Mouse (Mus musculus) embryonic facial prominence, embryonic 11.5 days (tissue): ENCODE measurements around the gene Phactr4. TPM values are rescaled to one million over a fixed set of nuclear protein-coding genes. Genes with fewer than 3 reads are reported as not detected.

ENCODE experiments used
- ATAC-seq: fragments of 200-750 bp; cut with Nextera tagmentation; replicated peaks from 2 replicates; pipeline ENCODE4 v1.8.0; 2017; ENCODE audit warnings: low read depth; ENCODE audit not compliant: insufficient number of reproducible peaks, low FRiP score, low TSS enrichment
- DNase-seq: peaks from one replicate; pipeline ENCODE4 v3.0.0-alpha.2; 2015; ENCODE audit warnings: low spot score
- H3K27ac ChIP-seq: fragments of 300-500 bp; sonication (generic); replicated peaks from 2 replicates; pipeline ENCODE4 v1.5.1; 2014; ENCODE audit warnings: mild to moderate bottlenecking, low read depth, low read length, control low read depth
- H3K27me3 ChIP-seq: fragments of 300-500 bp; sonication (generic); 2 replicates; pipeline ENCODE4 v1.6.1; 2014; ENCODE audit warnings: mild to moderate bottlenecking, low read length, moderate library complexity, mixed read lengths; ENCODE audit not compliant: control insufficient read depth, insufficient read depth
- H3K36me3 ChIP-seq: fragments of 300-500 bp; sonication (generic); replicated peaks from 2 replicates; pipeline ENCODE4 v1.6.1; 2014; ENCODE audit warnings: low read depth, mild to moderate bottlenecking, low read length, moderate library complexity, mixed read lengths; ENCODE audit not compliant: control insufficient read depth, insufficient read depth
- H3K4me1 ChIP-seq: fragments of 300-500 bp; sonication (generic); 2 replicates; pipeline ENCODE4 v1.6.1; 2014; ENCODE audit warnings: low read length, mixed read lengths; ENCODE audit not compliant: control insufficient read depth, insufficient read depth
- H3K4me2 ChIP-seq: fragments of 300-500 bp; sonication (generic); 2 replicates; pipeline ENCODE4 v1.6.1; 2014; ENCODE audit warnings: low read depth, mild to moderate bottlenecking, control low read depth, low read length, moderate library complexity
- H3K4me3 ChIP-seq: fragments of 300-500 bp; sonication (generic); 2 replicates; pipeline ENCODE4 v1.5.1; 2014; ENCODE audit warnings: low read depth, low read length, control low read depth
- H3K9ac ChIP-seq: fragments of 300-500 bp; sonication (generic); replicated peaks from 2 replicates; pipeline ENCODE4 v1.6.1; 2014; ENCODE audit warnings: mild to moderate bottlenecking, control low read depth, low read length
- H3K9me3 ChIP-seq: fragments of 300-500 bp; sonication (generic); replicated peaks from 2 replicates; pipeline ENCODE4 v1.6.1; 2016; ENCODE audit warnings: mild to moderate bottlenecking, low read length, inconsistent platforms, mixed read lengths; ENCODE audit not compliant: control insufficient read depth
- whole genome bisulfite sequencing: fragments of 180-500 bp; shearing (Covaris S2); extraction: QIAGEN DNeasy Blood & Tissue Kit; methylation state at CpG from one replicate; pipeline ENCODE4 v1.1.7; 2014; 5-methylcytosine and 5-hydroxymethylcytosine counted together
- polyA plus RNA-seq: library from polyadenylated mRNA; unstranded; fragments of >200 nt; fragmentation: Nextera tagmentation; extraction: Ambion mirVana; gene quantifications from 2 replicates; pipeline ENCODE4 v1.2.1, GENCODE M21; 2014

The Phactr4 gene
- polyA plus RNA-seq, 1 experiment from 2014 or later = 23.1 TPM

- no peak overlapping the region for H3K4me3 ChIP-seq
- H3K4me1 ChIP-seq = no peaks in the 10 kb centered on the region
- no peak overlapping the region for H3K4me2 ChIP-seq
- no peaks in the 10 kb centered on the region for H3K9me3 ChIP-seq
- no peaks in the 10 kb centered on the region for H3K27me3 ChIP-seq
- no peak overlapping the region for H3K27ac ChIP-seq
- DNase-seq (no peak), ATAC-seq (no peak)
- WGBS = 90% methylated on average over 4 of the region's 4 CpGs
- no peaks in the 10 kb centered on the region; the same call in 1 of the 2 replicates for H3K36me3 ChIP-seq
- H3K9ac ChIP-seq = no peak overlapping the region
Observed at GRCm38 (mm10) chr4:132409587-132410229, 12.6 kb downstream of the Phactr4 start.

DNA sequence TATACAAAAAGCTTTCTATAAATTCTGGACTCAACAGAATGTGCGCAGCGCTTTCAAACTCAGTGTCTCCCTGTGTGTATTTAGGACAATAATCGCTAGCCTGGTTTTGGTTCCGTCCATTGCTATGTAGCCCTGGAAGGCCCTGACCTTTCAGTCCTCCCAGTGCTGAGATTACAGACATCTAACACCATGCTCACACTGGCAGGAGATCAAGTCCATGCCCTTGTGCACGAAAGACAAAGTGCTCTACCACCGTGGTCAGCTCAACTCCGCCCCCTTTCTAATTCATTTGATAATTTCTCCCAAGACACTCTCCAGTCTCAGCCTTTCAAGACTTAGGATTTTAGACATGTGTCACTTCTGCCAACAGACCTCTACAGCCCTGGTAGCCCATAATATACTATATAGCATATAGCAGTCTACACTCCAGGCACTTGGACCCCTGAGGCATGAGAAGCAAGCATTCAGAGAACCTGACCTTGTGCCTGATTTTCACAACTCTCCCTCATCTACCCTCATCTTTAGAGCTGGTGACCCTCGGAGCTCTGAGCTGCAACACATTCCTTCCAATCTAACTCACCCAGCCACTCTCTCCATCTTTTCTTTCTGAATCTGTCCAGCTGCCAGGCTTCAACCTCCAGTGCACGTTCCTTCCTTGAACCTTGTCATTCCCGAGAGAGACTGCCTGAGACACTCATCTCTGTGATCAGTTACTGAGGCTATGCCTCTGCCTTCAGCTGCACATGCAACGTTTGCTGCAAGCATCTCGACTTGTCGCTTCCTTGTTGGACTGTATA, 15.7 kb downstream of the Phactr4 start:
- ATAC-seq (no peak), DNase-seq (no peak)
- 83% methylated on average over 13 of the region's 13 CpGs for WGBS
- Histone ChIP-seq H3K4me1 (no peaks in the 10 kb centered on the region), H3K27me3 (no peaks in the 10 kb centered on the region), H3K9me3 (no peaks in the 10 kb centered on the region), H3K4me2 (no peak overlapping the region), H3K27ac (no peak overlapping the region), H3K4me3 (no peak overlapping the region), H3K36me3 (no peaks in the 10 kb centered on the region; the same call in 1 of the 2 replicates), H3K9ac (no peak overlapping the region)

GRCm38 (mm10) chr4:132404588-132404987, 17.7 kb downstream of the Phactr4 start:
- DNase-seq (no peak), ATAC-seq (no peak)
- no peaks in the 10 kb centered on the region for H3K9me3 ChIP-seq
- no peak overlapping the region for H3K9ac ChIP-seq
- no peak overlapping the region for H3K27ac ChIP-seq
- H3K4me2 ChIP-seq = no peak overlapping the region
- WGBS = 82% methylated on average over 5 of the region's 5 CpGs
- H3K36me3 ChIP-seq = no peaks in the 10 kb centered on the region; the same call in 1 of the 2 replicates
- H3K27me3 ChIP-seq = no peaks in the 10 kb centered on the region
- H3K4me1 ChIP-seq = no peaks in the 10 kb centered on the region
- H3K4me3 ChIP-seq = no peak overlapping the region

- Histone ChIP-seq H3K36me3 (no peaks in the 10 kb centered on the region; the same call in 1 of the 2 replicates), H3K27ac (no peak overlapping the region), H3K4me1 (no peaks in the 10 kb centered on the region), H3K27me3 (no peaks in the 10 kb centered on the region), H3K4me3 (no peak overlapping the region), H3K4me2 (no peak overlapping the region), H3K9ac (no peak overlapping the region), H3K9me3 (no peaks in the 10 kb centered on the region)
- DNase-seq (no peak), ATAC-seq (no peak)
- WGBS = 91% methylated on average over 5 of the region's 5 CpGs
Observed at GRCm38 (mm10) chr4:132403063-132403660, 19.1 kb downstream of the Phactr4 start.

- Histone ChIP-seq H3K4me3 (no peak overlapping the region), H3K4me1 (no peaks in the 10 kb centered on the region), H3K27me3 (no peaks in the 10 kb centered on the region), H3K9me3 (no peaks in the 10 kb centered on the region), H3K27ac (no peak overlapping the region), H3K4me2 (no peak overlapping the region), H3K9ac (no peak overlapping the region), H3K36me3 (no peaks in the 10 kb centered on the region; the same call in 1 of the 2 replicates)
- no peak for DNase-seq
- ATAC-seq = no peak
- 94% methylated on average over 9 of the region's 9 CpGs for whole genome bisulfite sequencing
Observed at GRCm38 (mm10) chr4:132401016-132401415, 21.3 kb downstream of the Phactr4 start.

DNA sequence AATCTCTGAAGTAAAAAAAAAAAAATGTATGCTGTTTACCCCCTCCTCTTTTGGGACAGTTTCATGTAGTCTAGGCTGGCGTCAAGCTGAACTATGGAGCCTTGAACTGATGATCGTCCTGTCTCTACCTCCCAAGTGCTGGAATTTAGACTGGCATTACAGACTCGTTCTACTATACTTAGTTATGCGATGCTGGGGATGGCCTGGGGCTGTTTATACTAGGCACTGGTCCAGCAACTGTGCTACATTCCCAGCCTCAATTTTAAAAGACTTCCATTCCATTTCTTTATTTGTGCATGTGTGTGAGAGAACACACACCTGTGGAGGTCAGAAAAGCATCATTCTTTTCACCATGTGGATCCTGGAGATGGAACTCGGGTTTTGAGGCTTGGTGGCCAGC, 23.4 kb downstream of the Phactr4 start:
- Histone ChIP-seq H3K9me3 (no peaks in the 10 kb centered on the region), H3K4me3 (no peak overlapping the region), H3K27me3 (no peaks in the 10 kb centered on the region), H3K36me3 (no peaks in the 10 kb centered on the region), H3K4me1 (no peaks in the 10 kb centered on the region), H3K27ac (no peak overlapping the region), H3K4me2 (no peak overlapping the region), H3K9ac (no peak overlapping the region)
- WGBS = 69% methylated on average over 5 of the region's 5 CpGs
- no peak for DNase-seq
- no peak for ATAC-seq

- no peaks in the 10 kb centered on the region for H3K36me3 ChIP-seq
- WGBS = 34% methylated on average over 11 of the region's 11 CpGs
- no peak overlapping the region; the same call in 1 of the 2 replicates for H3K27ac ChIP-seq
- peak overlapping the region; percentile 25; the same call in 1 of the 2 replicates for H3K9ac ChIP-seq
- peak; percentile 71 for DNase-seq
- no peaks in the 10 kb centered on the region for H3K9me3 ChIP-seq
- no peak overlapping the region for H3K4me3 ChIP-seq
- H3K4me1 ChIP-seq = no peaks in the 10 kb centered on the region
- H3K27me3 ChIP-seq = no peaks in the 10 kb centered on the region
- H3K4me2 ChIP-seq = no peak overlapping the region
- ATAC-seq = peak; percentile 62; the same call in 1 of the 2 replicates
Observed at GRCm38 (mm10) chr4:132398045-132398774, 24.1 kb downstream of the Phactr4 start.
